Mouse (Mus musculus): ENCODE measurements at regions not wholly inside any gene's neighbourhood (a gene's known extent, or its start where the extent isn't known, plus 50 kb on each side); places are given as distances from the start of the nearest gene placed in this dataset.

GRCm38 (mm10) chr13:84748331-84748730 lies 440.9 kb upstream of the Ccnh start:
- TF ChIP-seq CTCF (IDR thresholded peaks at IDR 0.05; ENCODE audit: low read depth) (no peak), EP300 (IDR thresholded peaks at IDR 0.05; ENCODE audit: low read depth) (no peak)

Measured in liver, postnatal 0 days (tissue).